Mouse (Mus musculus): ENCODE measurements around the gene Ppp4r3b.

The Ppp4r3b gene

GRCm38 (mm10) chr11:29237364-29237763, 64.7 kb downstream of the Ppp4r3b start:
- in situ Hi-C loops (cut with MboI, MseI): loop anchor here (5.0 kb wide), 1 partner anchor 105 kb away; the partner anchor contains the start of gene Pnpt1

GRCm38 (mm10) chr11:29238047-29238446, 65.4 kb downstream of the Ppp4r3b start:
- in situ Hi-C loops (cut with MboI, MseI): loop anchor here (5.0 kb wide), 1 partner anchor 106 kb away; the partner anchor contains the start of gene Pnpt1

- in situ Hi-C loops (cut with MboI, MseI): loop anchor here (5.0 kb wide), 1 partner anchor 106 kb away; the partner anchor contains the start of gene Pnpt1
Observed at GRCm38 (mm10) chr11:29238551-29238950, 65.9 kb downstream of the Ppp4r3b start.

DNA sequence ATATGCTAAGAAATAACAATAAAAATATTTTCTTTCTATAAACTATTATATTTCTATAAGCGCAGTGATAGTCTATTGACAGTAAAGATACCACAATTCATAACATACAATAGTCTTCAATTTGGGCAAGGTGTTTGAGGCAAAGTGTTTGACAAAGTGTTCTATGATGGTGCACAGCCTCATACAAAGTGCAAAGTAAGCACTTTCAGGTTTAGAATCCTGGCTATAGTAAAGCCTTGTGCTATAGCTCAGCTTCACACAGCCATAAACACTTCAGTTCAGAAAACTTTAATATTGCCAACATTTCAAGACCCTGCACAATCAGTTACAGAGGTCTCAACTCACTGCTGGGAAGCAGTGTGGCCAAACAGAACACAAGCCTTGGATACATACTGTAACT, 66.7 kb downstream of the Ppp4r3b start:
- in situ Hi-C loops (cut with MboI, MseI): loop anchor here (5.0 kb wide), 1 partner anchor 107 kb away; the partner anchor contains the start of gene Pnpt1

DNA sequence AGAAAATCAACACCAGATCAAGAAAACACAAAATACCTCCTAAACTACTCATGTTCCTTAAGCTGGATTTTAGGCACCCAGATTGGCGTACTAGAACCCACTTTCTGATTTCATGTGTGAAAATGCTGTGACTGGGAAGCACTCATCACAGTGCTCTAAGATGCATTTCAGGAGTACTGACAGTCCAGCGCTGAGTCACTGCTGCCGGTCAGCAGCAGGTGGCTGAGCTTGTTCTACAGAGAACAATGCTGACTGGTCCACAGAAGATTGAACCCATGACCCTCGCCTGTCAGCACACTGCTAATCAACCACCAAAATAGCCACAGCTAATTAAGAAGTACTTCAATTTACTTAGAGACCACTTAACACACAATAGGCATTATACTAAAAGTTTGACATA, 69.3 kb downstream of the Ppp4r3b start:
- in situ Hi-C loops (cut with MboI, MseI): no loop called here

- in situ Hi-C loops (cut with MboI, MseI): no loop called here
Observed at GRCm38 (mm10) chr11:29245988-29246387, 73.3 kb downstream of the Ppp4r3b start.

DNA sequence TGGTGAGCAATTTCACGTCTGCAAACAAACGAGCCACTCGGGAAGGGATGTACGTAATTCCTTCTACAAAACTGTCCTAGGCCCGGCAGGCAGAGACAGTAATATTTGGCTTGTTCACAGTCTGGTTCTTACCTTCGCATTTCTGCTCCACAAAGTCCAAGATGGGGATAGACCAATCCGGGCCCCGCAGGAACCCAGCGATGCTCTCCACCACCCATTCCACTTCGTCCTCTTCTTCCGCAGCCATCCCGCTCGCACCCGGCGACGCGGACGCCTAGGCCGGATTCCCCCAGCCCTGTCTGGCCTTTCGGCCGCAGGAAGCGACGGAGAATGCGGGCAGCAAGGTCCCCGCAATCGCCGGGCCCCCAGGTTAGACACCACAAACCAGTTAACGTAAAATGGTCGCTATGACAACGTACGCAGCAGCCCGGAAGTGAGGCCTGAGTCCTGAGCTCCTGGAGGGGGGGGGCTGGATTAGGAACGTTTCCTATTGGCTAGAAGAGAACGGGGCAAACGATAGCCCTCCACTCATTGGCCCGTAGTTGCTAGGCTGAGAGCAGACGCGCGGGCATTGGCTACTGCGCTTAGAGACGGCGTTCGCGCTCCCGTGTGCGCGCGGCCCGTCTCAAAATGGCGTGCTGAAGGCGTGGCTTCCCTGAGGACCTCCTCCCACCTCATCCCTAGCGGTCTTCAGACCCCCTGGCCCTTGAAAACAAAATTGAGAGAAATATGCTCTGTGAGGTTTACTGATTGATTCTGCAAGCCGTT, 74.4 kb downstream of the Ppp4r3b start, which contains the start of gene Cfap36:
TSS of gene Cfap36 (minus strand) at position 527 of the 768 bp plus-strand sequence.
- in situ Hi-C loops (cut with MboI, MseI): no loop called here

DNA sequence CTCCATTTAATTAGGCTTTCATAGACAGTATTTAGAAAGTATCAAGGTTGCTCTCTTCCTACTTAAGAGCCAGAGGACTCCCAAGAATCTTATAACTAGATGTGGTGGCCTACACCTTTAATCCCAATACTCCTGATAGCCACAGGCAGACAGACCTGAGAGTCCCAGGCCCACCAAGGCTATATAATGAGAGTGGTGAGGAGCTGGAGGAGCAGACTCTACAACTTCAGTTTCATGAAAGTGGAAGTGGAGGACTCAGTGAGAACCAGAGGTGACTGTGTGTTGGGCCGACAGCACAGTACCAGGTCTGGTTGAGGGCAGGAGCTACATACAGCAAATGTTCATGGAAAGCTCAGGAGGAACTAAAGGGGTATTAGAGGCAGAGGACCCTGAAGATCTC, 75.0 kb downstream of the Ppp4r3b start:
- in situ Hi-C loops (cut with MboI, MseI): no loop called here

GRCm38 (mm10) chr11:29248386-29248785, 75.7 kb downstream of the Ppp4r3b start:
- in situ Hi-C loops (cut with MboI, MseI): no loop called here

- in situ Hi-C loops (cut with MboI, MseI): loop anchor here (5.0 kb wide), 1 partner anchor 268 kb away; no protein-coding TSS in a partner anchor
Observed at GRCm38 (mm10) chr11:29254643-29255042, 82.0 kb downstream of the Ppp4r3b start.

GRCm38 (mm10) chr11:29267824-29268223, 95.1 kb downstream of the Ppp4r3b start:
- in situ Hi-C loops (cut with MboI, MseI): no loop called here
